Mouse (Mus musculus) ES-E14 (cell line): ENCODE measurements at regions not wholly inside any gene's neighbourhood (a gene's known extent, or its start where the extent isn't known, plus 50 kb on each side); places are given as distances from the start of the nearest gene placed in this dataset.

Source experiments
- DNase-seq: peaks from one replicate; pipeline ENCODE4 v3.0.0-alpha.2; 2013; ENCODE audit warnings: low read depth, low spot score
- H3K27ac ChIP-seq: 2 replicates; pipeline ENCODE4 v1.5.1; 2012; ENCODE audit warnings: low read depth, mild to moderate bottlenecking, low read length, moderate library complexity, mixed read lengths; ENCODE audit not compliant: poor library complexity, insufficient read depth, severe bottlenecking
- H3K36me3 ChIP-seq: 2 replicates; pipeline ENCODE4 v1.6.1; 2012; ENCODE audit warnings: mild to moderate bottlenecking, low read length, moderate library complexity, mixed read lengths; ENCODE audit not compliant: control insufficient read depth, poor library complexity, insufficient read depth, severe bottlenecking
- H3K4me1 ChIP-seq, 2 experiments: fragments of 150-350 bp in 1 of 2; sonication (generic) in 1 of 2; 2 replicates each; pipeline ENCODE4 v1.6.1; 2012; ENCODE audit warnings: low read length in 2 of 2, mild to moderate bottlenecking in 1 of 2, mixed read lengths in 1 of 2; ENCODE audit not compliant: control insufficient read depth in 2 of 2, insufficient read depth in 2 of 2, poor library complexity in 1 of 2
- H3K4me3 ChIP-seq, 2 experiments: fragments of 150-350 bp in 1 of 2; sonication (generic) in 1 of 2; 2 replicates each; pipeline ENCODE4 v1.5.1; 2012; ENCODE audit warnings: low read length in 2 of 2, low read depth in 1 of 2, mild to moderate bottlenecking in 1 of 2, mixed read lengths in 1 of 2; ENCODE audit not compliant: insufficient read depth in 1 of 2, poor library complexity in 1 of 2, severe bottlenecking in 1 of 2
- H3K9ac ChIP-seq: 2 replicates; pipeline ENCODE4 v1.6.1; 2012; ENCODE audit warnings: low read depth, mild to moderate bottlenecking, low read length, mixed read lengths; ENCODE audit not compliant: poor library complexity, insufficient read depth, severe bottlenecking
- H3K9me3 ChIP-seq: fragments of 150-350 bp; sonication (generic); 2 replicates; pipeline ENCODE4 v1.6.1; 2012; ENCODE audit warnings: low read depth, mild to moderate bottlenecking, low read length; ENCODE audit not compliant: control insufficient read depth, insufficient read depth
- CHD2 ChIP-seq: IDR thresholded peaks from 2 replicates; pipeline ENCODE4 v1.6.1; 2014; ENCODE audit warnings: mild to moderate bottlenecking, low read depth, low read length, inconsistent platforms
- HCFC1 ChIP-seq: IDR thresholded peaks from 2 replicates; pipeline ENCODE4 v1.6.1; 2012; ENCODE audit warnings: low read length, inconsistent platforms, borderline replicate concordance; ENCODE audit not compliant: insufficient read depth
- MAFK ChIP-seq: IDR thresholded peaks from 2 replicates; pipeline ENCODE4 v1.6.1; 2014; ENCODE audit warnings: mild to moderate bottlenecking, low read depth, low read length, inconsistent platforms; ENCODE audit not compliant: insufficient read depth
- ZC3H11A ChIP-seq: IDR thresholded peaks from 2 replicates; pipeline ENCODE4 v1.6.1; 2012; ENCODE audit warnings: low read depth, mild to moderate bottlenecking, inconsistent platforms, low read length, borderline replicate concordance
- ZNF384 ChIP-seq: IDR thresholded peaks from 2 replicates; pipeline ENCODE4 v1.6.1; 2012; ENCODE audit warnings: low read depth, low read length, inconsistent platforms
- in situ Hi-C, 2 experiments: fragments of 600-800 bp; cut with MboI; formaldehyde crosslinking; loops; one replicate each; pipeline ENCODE4 v1.15.1; 2025; ENCODE audit warnings: low sequenced_read_pairs in 2 of 2, inconsistent platforms in 1 of 2; ENCODE audit not compliant: unreplicated experiment in 2 of 2

GRCm38 (mm10) chr11:113182083-113182861 lies 400.2 kb downstream of the Sox9 start:
- in situ Hi-C loops: loop anchor here in 1 of 2 experiments (25.0 kb wide), 1 partner anchor 455 kb away; the partner anchor contains the start of gene Cog1
- Histone ChIP-seq H3K4me1 (peaks cover 0 to 3% of the 10 kb centered on the region in 2 experiments; a peak in 1 of 4 replicates), H3K4me3 (no peak overlapping the region), H3K9ac (no peak overlapping the region), H3K9me3 (no peaks in the 10 kb centered on the region), H3K27ac (no peak overlapping the region), H3K36me3 (no peaks in the 10 kb centered on the region)
- TF ChIP-seq MAFK (no peak), ZC3H11A (no peak)
- DNase-seq: no peak

GRCm38 (mm10) chr11:113183556-113183955 lies 401.5 kb downstream of the Sox9 start:
- Histone ChIP-seq H3K4me1 (peaks cover 0 to 3% of the 10 kb centered on the region in 2 experiments; a peak in 1 of 4 replicates), H3K36me3 (no peaks in the 10 kb centered on the region), H3K9me3 (no peaks in the 10 kb centered on the region), H3K27ac (no peak overlapping the region; the same call in 1 of the 2 replicates), H3K4me3 (no peak overlapping the region), H3K9ac (no peak overlapping the region)
- in situ Hi-C loops: loop anchor here in 1 of 2 experiments (25.0 kb wide), 1 partner anchor 454 kb away; the partner anchor contains the start of gene Cog1
- no peak for TF ChIP-seq CHD2
- TF ChIP-seq MAFK: no peak
- TF ChIP-seq HCFC1: no peak
- no peak for TF ChIP-seq ZNF384
- no peak for TF ChIP-seq ZC3H11A
- no peak for DNase-seq

DNA sequence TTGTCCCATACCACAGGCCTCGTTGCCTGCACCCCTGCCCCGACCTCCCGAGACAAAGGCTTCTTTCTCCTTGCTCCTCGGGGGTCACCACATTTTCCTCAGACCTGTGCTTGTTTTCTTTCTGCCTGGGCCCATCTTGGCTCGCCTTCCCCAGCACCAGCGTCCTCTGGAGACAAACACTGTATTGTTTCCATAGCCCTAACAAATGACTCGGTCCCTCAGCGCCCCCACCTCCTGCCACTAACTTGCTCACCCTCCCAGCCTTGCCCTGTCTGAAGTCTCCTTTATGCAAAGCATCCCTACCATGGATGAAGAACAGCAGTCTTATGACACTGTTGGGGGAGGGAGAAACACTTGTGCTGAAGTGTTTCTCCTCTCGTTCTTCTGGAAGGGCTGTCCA lies 402.1 kb downstream of the Sox9 start:
- in situ Hi-C loops: loop anchor here in 1 of 2 experiments (25.0 kb wide), 1 partner anchor 453 kb away; the partner anchor contains the start of gene Cog1
- no peak for DNase-seq
- Histone ChIP-seq H3K9ac (no peak overlapping the region), H3K9me3 (no peaks in the 10 kb centered on the region), H3K27ac (no peak overlapping the region), H3K4me3 (no peak overlapping the region), H3K4me1 (peaks cover 0 to 3% of the 10 kb centered on the region in 2 experiments; a peak in 1 of 4 replicates), H3K36me3 (no peaks in the 10 kb centered on the region)
- TF ChIP-seq MAFK: no peak
- no peak for TF ChIP-seq CHD2
- TF ChIP-seq ZC3H11A: no peak
- TF ChIP-seq ZNF384: no peak
- TF ChIP-seq HCFC1: no peak

GRCm38 (mm10) chr11:113187407-113187806 lies 405.4 kb downstream of the Sox9 start:
- in situ Hi-C loops: loop anchor here in 1 of 2 experiments (25.0 kb wide), 1 partner anchor 450 kb away; the partner anchor contains the start of gene Cog1
- H3K4me1 ChIP-seq: peaks cover 0 to 3% of the 10 kb centered on the region in 2 experiments; a peak in 1 of 4 replicates
- H3K4me3 ChIP-seq: no peak overlapping the region
- H3K36me3 ChIP-seq: no peaks in the 10 kb centered on the region
- no peaks in the 10 kb centered on the region for H3K9me3 ChIP-seq
- DNase-seq: no peak
- no peak overlapping the region for H3K27ac ChIP-seq
- H3K9ac ChIP-seq: no peak overlapping the region
- no peak for TF ChIP-seq CHD2
- TF ChIP-seq ZNF384: no peak
- no peak for TF ChIP-seq HCFC1
- TF ChIP-seq ZC3H11A: no peak
- no peak for TF ChIP-seq MAFK
